Mouse (Mus musculus) heart, adult 8-10 months (tissue): Measurements from ENCODE around the gene Smco1. TPM values are rescaled to one million over a fixed set of nuclear protein-coding genes. Genes with fewer than 3 reads are reported as not detected.
"Not testable (repeated sequence)": the region's sequence is repeated elsewhere in the genome, so short reads cannot be mapped to it uniquely, and the experiment has no call there.

Experiments
- DNase-seq: peaks from one replicate; pipeline ENCODE4 v3.0.0; 2022; ENCODE audit warnings: low spot score
- total RNA-seq, 4 experiments: library from RNA; stranded (reverse); gene quantifications; 2 replicates each; pipeline ENCODE4 v1.2.4; 2022

Gene Smco1
- 10 to 100 TPM; 21.6 to 33.8 (median 27.9) TPM for total RNA-seq

GRCm38 (mm10) chr16:32271291-32271690, at the start of gene Smco1:
Smco1 (plus strand) TSS chr16:32271468.
- peak; percentile 52 for DNase-seq

GRCm38 (mm10) chr16:32221803-32222202, 49.5 kb upstream of the Smco1 start:
- no peak for DNase-seq

- no peak for DNase-seq
Measured at GRCm38 (mm10) chr16:32222399-32222798, 48.9 kb upstream of the Smco1 start.

DNA sequence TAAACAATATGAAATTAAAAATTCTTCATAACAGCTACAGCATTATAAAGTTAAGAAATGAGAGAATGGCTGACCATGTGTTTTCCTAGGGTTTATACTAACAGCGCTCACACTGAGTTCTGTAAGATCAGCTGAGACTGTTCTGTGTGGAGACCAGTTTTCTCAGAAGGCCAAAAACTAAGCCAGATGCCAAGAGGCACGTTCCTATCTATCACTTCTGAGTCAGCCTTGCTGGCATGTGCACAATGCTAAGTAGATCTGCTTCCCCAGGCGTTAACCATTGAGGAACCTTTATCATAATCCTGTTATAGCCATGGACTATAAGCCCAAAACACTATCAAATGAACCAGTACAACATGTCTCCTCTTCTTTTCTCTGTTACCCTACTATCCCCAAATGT, 39.2 kb upstream of the Smco1 start:
- peak; percentile 34 for DNase-seq

- DNase-seq, result peak; percentile 31
Measured at GRCm38 (mm10) chr16:32237930-32238680, 33.2 kb upstream of the Smco1 start.

DNA sequence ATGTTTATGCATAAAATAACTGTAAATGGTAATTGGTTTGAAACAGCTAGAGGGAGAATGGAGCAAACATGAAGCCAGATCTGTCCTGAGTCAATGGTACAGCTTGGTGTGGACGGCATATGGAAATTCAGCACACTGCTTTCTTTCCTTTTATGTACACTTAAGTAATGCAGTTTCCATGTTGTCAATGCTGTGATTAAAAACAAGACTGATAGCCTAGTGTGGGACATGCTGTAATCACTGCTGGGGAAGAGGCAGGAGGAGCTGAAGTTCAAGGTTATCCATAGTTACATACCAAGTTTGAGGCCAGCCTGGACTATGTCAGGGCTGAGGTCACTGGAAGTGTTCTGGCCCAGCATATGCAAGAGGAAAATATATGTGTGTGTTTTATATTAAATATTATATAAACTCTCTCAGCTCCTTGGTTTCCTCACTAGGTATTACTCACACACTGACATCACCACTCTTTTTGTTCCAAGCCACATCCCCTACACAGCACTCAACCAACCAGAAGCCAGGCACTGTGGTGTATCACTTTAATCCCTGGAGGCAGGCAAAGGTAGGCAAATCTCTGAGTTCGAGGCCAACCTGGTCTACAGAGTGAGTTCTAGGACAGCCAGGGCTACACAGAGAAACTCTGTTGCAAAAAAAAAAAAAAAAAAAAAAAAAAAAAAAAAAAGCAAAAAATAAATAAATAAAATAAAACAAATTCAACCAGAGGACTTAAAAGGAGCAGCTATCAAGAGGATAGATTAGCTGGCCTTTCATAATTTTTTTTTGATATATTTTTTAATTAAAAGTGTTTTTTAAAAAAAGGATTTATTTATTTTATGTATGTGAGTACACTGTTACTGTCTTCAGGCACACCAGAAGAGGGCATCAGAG, 31.6 kb upstream of the Smco1 start:
- no peak for DNase-seq

DNA sequence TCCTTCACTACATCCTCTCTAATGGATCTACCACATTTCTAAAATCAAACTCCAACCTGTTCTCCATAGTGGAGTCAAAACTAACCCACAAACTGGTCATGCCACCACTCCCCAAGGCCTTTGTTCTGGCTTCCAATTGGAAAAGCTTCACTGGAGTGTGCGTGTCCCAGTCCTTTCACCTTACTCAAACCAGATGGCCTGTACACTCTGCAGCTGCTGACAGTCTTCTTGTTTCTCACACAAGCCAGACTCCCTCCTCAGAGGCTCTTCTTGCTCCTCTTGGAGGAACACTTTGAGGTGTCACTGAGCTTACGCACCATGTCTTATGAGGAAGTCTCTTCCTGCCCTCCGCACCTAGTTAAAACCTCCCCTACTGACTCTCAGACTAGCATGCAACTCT, 27.4 kb upstream of the Smco1 start:
- no peak for DNase-seq

DNA sequence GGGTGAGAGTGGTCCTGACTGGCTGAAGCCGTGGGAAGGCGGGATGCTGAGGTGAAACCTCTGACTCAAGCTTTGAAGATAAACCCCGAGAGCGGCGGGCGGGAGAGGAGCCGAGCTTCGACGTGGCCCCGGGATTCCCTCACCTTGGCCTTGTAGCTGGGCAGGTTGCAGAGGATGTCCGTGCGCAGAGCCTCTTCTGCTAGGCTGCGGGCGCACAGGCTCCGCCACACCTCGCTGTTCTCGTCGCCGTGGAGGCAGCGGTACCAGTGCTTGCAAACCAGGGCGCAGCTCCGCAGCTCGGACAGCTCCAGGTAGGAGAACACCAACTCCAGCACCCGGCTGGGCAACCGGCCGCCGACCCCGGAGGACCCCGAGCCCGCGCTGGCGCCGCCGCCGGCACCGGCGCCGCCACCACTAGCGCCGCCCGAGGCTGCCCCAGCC, 24.9 kb upstream of the Smco1 start:
- no peak for DNase-seq

DNA sequence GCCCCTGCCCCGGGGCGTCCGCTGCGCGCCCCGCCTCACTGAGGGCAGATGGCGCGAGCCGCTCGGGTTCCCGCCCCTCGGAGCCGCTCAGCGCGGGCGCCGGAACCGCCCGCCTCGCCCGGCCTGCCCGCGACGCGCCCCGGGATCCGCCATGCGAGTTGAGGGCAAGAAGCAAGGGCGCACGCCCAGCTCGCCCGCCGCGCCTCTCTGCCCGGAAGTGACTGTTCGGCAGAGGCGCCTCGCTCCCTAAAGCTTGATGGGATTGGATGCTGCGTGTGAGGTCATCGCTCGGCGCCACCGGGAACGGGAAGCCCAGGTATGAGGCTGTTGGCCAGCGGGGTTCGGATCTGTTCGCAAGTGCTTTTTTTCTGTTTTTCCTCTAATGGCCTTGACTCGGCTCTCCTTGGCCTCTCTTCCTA, 24.3 kb upstream of the Smco1 start, which contains the start of the genes Fbxo45 and Wdr53:
TSS of gene Fbxo45 (minus strand) at position 207 of the 419 bp plus-strand sequence.
TSS of gene Wdr53 (plus strand) at position 276 of the 419 bp plus-strand sequence.
- peak; percentile 97 for DNase-seq

DNA sequence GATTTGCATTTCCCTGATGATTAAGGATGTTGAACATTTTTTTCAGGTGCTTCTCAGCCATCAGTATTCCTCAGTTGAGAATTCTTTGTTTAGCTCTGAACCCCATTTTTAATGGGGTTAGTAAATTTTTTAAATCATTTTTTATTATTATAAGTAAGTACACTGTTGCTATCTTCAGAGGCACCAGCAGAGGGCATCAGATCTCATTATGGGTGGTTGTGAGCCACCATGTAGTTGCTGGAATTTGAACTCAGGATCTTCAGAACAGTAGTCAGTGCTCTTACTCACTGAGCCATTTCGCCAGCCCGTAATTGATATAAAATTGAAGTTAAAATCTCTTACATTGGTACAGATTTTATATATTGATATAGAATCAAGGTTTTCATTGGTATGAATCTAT, 7.0 kb upstream of the Smco1 start:
- DNase-seq, result not testable (repeated sequence)

- DNase-seq, result no peak
Measured at GRCm38 (mm10) chr16:32273338-32273737, 2.1 kb downstream of the Smco1 start.

DNA sequence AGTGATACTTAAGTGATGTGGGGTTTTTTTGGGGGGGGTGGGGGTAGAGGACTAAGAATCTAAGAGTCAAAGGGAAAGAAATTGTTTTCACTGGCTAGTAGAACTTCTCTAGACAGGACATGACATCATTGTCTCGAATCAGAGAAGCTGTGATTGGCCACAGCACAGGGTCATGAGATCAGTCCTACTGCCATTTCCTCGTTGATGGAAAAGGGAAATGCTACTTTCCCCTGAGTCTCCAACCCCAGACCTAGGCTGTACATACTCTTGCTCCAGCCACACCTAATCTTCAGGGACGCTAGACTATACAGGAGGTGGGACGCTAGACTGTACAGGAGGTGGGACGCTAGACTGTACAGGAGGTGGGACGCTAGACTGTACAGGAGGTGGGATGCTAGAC, 3.8 kb downstream of the Smco1 start:
- DNase-seq, result no peak

DNA sequence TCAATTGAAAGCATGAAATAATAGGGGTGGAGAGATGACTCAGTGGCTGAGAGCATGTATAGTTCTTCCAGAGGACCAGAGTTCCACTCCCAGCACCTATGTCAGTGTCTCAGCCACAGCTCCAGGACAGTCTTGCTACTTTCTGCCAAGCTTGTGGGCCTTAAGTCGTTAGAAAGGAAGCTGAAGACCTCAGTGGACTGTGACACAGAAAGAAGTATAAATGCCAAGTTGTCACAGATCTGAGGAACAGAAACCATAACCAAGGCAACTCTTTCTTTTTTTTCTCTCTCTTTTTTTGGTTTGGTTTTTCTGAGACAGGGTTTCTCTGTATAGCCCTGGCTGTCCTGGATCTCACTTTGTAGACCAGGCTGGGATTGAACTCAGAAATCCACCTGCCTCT, 4.6 kb downstream of the Smco1 start:
- no peak for DNase-seq

DNA sequence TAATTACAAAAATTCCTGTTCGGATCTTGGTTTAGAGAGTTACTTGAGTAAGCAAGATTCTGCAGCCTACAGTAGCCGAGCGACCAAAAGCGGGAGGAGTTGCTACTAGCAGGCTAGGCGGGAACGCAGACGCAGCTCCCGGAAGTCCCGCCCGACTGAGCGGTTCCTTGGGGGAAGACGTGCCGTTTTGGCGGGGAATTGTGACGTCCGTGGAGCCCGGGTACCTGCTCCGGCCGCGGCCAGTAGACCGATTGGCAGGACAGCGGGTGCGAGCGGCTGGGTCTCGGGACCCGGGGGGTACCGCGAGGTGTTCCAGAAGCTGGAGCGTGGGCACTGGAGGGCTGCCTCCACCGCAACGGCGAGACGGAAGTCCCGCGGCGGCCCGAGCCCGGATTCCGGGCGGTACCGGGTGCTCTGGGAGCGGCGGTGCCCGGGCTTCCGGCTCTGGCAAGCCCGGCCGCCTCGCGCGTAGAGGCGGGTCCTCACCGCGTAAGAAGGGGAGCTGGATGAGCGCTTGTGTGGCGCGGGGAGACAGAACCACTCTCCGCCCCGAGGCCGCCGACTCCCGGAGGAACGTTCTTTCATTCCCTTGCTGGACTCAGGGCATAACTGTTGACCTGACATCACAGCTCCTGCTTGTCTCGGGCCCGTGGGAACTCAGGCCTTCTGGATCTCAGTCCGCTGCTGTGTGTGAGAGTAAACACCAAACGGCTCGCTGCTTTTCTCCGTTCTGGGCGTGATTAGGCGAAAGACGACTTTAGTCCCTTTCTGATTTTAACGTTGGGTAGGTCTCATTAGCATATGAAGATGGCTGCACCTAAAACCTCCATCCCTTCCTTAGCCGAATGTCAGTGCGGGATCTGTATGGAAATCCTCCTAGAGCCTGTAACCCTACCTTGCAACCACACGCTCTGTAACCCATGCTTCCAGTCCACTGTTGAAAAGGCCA, 6.3 kb downstream of the Smco1 start, which contains the start of gene Rnf168:
TSS of gene Rnf168 (plus strand) at position 152 of the 949 bp plus-strand sequence.
- DNase-seq, result peak; percentile 93

DNA sequence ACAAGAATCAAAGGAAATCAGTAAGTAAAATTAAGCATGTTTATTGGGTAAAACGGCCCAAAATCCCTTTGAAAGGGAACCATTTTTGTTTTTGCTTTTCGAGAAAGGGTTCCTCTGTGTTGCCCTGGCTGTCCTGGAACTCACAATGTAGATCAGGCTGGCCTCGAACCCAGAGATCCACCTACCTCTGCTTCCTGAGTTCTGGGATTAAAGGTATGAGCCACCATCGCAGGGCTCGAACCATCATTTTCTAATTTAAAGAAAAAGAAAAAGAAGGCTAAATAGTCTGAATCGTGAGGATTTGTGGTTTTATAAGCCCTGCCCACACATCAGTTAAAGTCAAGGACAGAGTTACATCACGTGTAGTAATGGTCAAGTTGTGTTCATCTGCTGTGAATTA, 7.1 kb downstream of the Smco1 start:
- DNase-seq, result no peak

GRCm38 (mm10) chr16:32280211-32280610, 8.9 kb downstream of the Smco1 start:
- DNase-seq, result no peak

- no peak for DNase-seq
Measured at GRCm38 (mm10) chr16:32282608-32283007, 11.3 kb downstream of the Smco1 start.

- no peak for DNase-seq
Measured at GRCm38 (mm10) chr16:32291821-32292220, 20.6 kb downstream of the Smco1 start.

- not testable (repeated sequence) for DNase-seq
Measured at GRCm38 (mm10) chr16:32299617-32300016, 28.3 kb downstream of the Smco1 start.

GRCm38 (mm10) chr16:32303046-32303445, 31.8 kb downstream of the Smco1 start:
- no peak for DNase-seq

DNA sequence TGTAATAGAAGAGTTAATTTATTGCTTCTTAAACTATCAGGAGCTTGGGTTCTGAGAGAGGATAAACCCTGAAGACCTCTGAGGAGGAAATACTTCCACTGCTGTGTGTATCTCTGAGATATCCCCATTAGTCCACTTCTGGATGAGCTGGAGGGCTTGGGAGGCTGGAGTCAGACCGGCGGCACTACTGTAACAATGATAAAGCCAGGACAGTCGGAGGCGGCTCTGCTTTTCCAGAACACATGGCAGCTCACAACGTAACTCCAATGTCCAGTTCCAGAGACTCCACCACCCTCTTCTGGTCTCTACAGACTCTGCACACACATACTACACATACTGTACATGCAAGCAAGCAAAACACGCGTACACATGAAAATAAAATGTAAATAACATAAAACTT, 32.6 kb downstream of the Smco1 start:
- DNase-seq, result no peak
